Mouse (Mus musculus) heart, postnatal 14 days (tissue): Measurements from ENCODE around the gene Gm10295. TPM values are rescaled to one million over a fixed set of nuclear protein-coding genes. Genes with fewer than 3 reads are reported as not detected.
A peak's percentile ranks its signal among the peaks of the same experiment; 100 is the strongest.

Experiments used
- DNase-seq, 2 experiments: peaks; one replicate each; pipeline ENCODE4 v3.0.0; 2021 to 2022
- intact Hi-C: fragments of 180-260 bp; cut with DNase I; formaldehyde crosslinking; loops from one replicate; pipeline ENCODE4 v1.15.1; 2025
- long read RNA-seq, 2 experiments: library from polyadenylated mRNA; stranded (forward); transcript quantifications; one replicate each; pipeline ENCODE4 v2.0.0; 2021
- total RNA-seq, 2 experiments: library from RNA; stranded (reverse); gene quantifications; 2 replicates each; pipeline ENCODE4 v1.2.3; 2021

Gm10295 gene
- not detected for total RNA-seq
- long read RNA-seq, experiment 1 = 0 reads
- long read RNA-seq, experiment 2 = 0 reads

- DNase-seq = no peak
- intact Hi-C loops = no loop called here
Observed at GRCm38 (mm10) chr7:71351364-71351763, at the start of gene Gm10295. Gene Gm10295, minus strand, starts transcription at chr7:71351485.

DNA sequence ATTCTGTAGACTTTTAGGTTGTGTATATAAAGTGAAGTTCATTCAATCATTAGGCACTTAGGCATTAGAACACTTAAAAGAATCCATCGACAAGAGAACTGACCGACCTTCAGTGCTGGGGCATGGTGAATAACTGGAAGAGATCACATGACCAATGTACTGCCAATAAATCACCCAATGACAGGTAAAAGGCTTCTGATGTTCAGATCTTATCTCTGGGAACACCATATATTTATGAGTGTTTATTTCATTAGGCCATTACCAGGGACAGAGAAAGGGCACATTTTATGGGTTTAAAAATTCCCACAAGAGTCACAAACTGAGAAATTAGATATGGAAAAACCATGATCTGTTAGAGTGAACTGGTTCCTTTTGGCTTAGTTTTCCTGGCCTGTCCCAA is 49.7 kb upstream of the Gm10295 start:
- intact Hi-C loops = no loop called here
- DNase-seq = no peak

GRCm38 (mm10) chr7:71399891-71400632 is 48.8 kb upstream of the Gm10295 start:
- intact Hi-C loops = no loop called here
- no peak for DNase-seq

GRCm38 (mm10) chr7:71398959-71399756 is 47.9 kb upstream of the Gm10295 start:
- intact Hi-C loops = no loop called here
- DNase-seq = no peak

GRCm38 (mm10) chr7:71398389-71398788 is 47.1 kb upstream of the Gm10295 start:
- intact Hi-C loops = no loop called here
- DNase-seq = no peak

DNA sequence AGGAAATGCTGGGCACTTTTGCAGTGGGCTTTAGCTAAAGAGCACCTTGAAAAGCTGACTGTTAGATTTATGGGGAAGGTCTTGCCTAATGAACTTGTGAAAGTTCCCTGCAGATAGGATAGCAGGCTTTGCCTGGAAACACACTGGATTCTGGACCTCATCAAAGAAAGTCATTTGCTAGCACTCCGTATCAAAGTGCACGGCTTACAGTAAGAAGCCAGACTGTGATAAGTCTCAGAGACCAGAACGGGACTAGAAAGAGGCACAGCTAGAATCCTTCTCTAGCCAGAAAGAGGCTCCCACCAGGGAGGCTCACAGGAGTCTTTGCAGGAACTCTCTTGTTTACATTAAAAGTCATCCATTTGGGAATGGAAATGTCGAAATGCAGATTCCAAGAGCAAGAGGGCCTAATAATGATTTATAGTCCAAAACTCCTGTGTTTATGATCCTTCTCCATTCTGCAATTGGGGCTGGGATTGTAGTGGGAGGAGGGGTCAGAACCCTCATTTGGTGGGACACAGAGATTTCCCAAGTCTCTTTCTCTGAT is 41.6 kb upstream of the Gm10295 start:
- intact Hi-C loops = no loop called here
- DNase-seq = no peak

DNA sequence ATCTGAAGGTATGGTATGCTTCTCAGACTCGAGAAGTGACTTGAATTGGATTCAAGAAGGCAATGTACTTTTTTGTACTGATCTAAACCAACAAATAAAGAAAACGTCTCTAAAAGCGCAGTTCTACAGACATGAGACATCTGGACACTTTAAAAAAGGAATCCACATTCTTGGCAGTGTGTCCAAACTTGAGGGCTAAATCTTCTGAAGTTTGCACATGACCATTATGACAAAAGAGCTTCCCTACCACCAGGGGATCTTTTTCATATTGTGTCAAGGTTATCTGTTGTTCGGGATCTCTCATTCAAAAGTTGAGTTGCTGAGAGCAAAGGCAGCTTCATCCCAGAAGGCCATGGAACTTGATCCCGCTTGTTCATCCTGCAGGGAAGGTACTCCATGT is 40.0 kb upstream of the Gm10295 start:
- intact Hi-C loops = no loop called here
- no peak for DNase-seq

DNA sequence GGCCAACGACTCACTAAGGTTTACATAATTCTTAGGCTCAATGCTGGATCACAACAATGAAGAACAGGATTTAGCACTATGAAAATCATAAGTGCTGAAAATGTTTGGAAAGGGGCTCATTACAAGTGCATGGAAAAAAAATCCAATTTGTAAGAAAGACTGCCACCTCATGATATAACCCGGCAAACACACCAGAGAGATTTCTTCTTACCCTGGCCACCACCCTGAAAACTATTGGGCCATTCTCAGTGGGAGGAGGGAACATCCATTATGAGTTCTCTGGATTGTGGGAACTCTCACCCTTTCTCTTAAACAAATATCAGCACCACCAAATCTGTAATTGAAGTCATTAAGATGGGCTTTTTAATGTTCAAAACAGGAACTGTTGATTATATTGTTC is 39.0 kb upstream of the Gm10295 start:
- intact Hi-C loops = no loop called here

GRCm38 (mm10) chr7:71386050-71386449 is 34.8 kb upstream of the Gm10295 start:
- intact Hi-C loops = loop anchor here (5.0 to 10.0 kb wide), 2 partner anchors 294 to 1021 kb away; partner anchors contain the start of gene Nr2f2
- DNase-seq = no peak

More for the DNA sequence above, 39.0 kb upstream of the Gm10295 start:
- no peak for DNase-seq

GRCm38 (mm10) chr7:71384921-71385320 is 33.6 kb upstream of the Gm10295 start:
- DNase-seq = no peak
- intact Hi-C loops = loop anchor here (5.0 to 10.0 kb wide), 3 partner anchors 153 to 1020 kb away; partner anchors contain the start of gene Nr2f2

DNA sequence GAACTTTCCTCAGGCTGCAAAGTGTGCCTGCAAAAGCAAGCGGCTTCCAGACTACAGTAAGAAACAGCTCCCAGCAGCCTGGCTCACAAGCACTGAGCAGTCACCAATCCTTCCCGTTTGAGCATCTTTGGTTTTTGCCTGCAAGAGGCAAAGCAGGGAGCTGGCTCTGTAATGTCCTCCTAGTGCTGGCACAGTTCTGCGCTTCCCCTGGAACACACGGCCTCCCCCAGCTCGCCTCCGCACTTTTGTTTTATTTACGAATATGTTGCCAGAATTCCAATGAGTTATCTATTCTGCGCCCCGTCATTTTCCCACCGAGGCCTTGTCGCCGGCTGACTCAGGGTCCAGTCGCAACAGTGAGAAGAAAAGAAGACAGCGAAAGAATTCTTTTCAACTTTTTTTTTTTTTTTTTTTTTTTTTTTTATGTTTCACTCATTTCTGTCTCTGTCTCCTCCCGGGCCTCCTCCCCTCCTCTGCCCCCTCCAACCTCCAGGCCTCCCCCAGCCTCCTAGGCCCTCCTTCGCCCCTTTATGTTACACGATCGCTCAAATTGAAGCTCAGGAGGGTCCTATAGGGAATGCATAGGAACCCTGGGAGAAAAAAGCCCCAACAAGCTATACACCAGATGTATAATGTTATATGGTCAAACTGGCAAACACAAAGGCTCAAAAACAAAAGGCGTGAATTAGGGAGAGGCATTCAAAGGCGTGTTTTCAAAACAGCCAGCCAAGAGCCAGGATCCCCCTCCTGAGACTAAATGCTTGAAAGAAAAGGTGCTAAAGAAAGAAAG is 32.3 kb upstream of the Gm10295 start:
- intact Hi-C loops = loop anchor here (5.0 to 10.0 kb wide), 2 partner anchors 151 to 1019 kb away; partner anchors contain the start of gene Nr2f2
- peak; percentile 35 to 40 for DNase-seq

GRCm38 (mm10) chr7:71379826-71380825 is 28.8 kb upstream of the Gm10295 start:
- intact Hi-C loops = loop anchor here (2.0 to 10.0 kb wide), 7 partner anchors 31 to 1015 kb away; partner anchors contain the start of gene Nr2f2
- no peak for DNase-seq

DNA sequence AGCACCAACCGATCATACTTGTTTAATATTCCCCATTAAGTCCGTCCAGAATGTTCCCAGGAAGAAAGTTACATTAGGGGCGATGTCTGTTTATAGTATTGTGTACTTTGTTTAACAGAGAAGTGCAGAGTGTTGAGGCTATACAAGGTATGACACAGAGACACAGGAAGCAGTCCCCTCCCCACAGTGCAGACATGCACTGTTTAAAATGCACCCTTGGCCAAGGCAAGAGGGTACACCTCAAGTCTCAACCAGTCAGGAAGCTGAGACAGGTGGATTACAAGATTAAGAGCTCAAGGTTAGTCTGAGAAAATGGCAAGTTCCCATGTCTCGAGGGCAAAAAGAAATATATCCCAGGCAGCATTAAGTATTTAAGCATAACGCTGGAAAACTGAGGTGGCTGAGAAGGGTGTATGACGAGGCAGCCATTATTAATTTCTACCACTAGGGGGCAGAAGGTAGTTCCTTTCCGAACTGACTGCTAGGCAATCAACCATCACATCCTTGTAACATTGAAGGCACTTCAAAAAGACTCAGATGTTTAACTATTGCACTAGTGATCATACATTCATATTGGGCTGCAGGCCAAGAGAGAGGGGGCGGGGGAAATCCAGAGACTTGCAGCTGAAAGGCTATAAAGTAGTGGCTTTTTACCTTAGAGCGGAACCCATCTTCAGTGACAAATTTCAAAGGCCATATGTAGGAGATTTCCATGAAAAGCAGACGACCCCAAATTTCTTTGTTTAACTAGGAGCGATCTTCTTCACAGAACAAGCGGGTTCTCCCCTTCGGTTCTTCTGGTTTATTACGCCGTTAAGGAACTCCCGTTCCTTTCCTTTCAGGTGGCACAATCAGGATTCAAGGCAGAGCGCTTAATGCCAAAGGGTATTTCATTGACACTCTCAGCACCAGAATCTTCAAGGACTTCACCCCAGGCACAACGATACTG is 27.8 kb upstream of the Gm10295 start:
- intact Hi-C loops = loop anchor here (2.0 to 10.0 kb wide), 5 partner anchors 32 to 486 kb away; no protein-coding TSS in a partner anchor
- DNase-seq = peak; percentile 10 to 59

DNA sequence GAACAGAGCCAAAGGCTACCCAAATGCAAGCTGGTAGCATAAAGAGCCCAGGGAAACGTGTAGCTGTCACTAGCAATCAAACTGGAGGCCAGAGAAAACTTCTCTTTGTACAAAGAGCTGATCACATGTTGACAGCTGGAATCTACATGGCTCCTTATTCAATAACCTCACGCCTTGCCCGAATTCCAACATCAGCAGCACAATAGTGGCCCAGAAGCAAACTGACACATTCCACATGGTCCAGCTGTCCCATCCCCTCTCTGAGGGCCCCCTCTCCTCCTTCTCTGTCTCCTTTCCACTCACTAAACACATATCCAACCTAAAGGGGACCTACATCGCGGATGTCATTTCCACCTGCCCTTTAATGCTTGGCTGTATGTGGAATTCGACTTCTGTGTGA is 26.7 kb upstream of the Gm10295 start:
- intact Hi-C loops = loop anchor here (2.0 to 10.0 kb wide), 5 partner anchors 33 to 487 kb away; no protein-coding TSS in a partner anchor
- DNase-seq = no peak

GRCm38 (mm10) chr7:71374059-71374458 is 22.8 kb upstream of the Gm10295 start:
- intact Hi-C loops = loop anchor here (10.0 kb wide), 2 partner anchors 211 to 491 kb away; no protein-coding TSS in a partner anchor
- no peak for DNase-seq

GRCm38 (mm10) chr7:71371916-71372315 is 20.6 kb upstream of the Gm10295 start:
- intact Hi-C loops = loop anchor here (10.0 kb wide), 2 partner anchors 213 to 493 kb away; no protein-coding TSS in a partner anchor
- no peak for DNase-seq

GRCm38 (mm10) chr7:71370746-71371145 is 19.5 kb upstream of the Gm10295 start:
- intact Hi-C loops = loop anchor here (10.0 kb wide), 2 partner anchors 214 to 494 kb away; no protein-coding TSS in a partner anchor

More at GRCm38 (mm10) chr7:71370746-71371145, 19.5 kb upstream of the Gm10295 start:
- DNase-seq = no peak
